Mouse (Mus musculus): ENCODE measurements around the gene Tns4.

- TF ChIP-seq HCFC1 (IDR thresholded peaks at IDR 0.05; ENCODE audit: borderline replicate concordance, insufficient read depth, low read length) (no peak), ZNF384 (IDR thresholded peaks at IDR 0.05; ENCODE audit: low read depth, low read length) (no peak)
These were observed 28.7 kb downstream of the Tns4 start for GRCm38 (mm10) chr11:99060435-99060834.

Data from ES-E14 (cell line).